Mouse (Mus musculus) liver, adult 2 months (tissue): ENCODE results near the gene Gm27029.

Source experiments
- CTCF ChIP-seq: fragments of 200-500 bp; IDR thresholded peaks from 2 replicates; pipeline ENCODE4 v1.5.1; 2011; ENCODE audit warnings: low read depth, low read length, control low read depth
- POLR2A ChIP-seq: fragments of 200-500 bp; IDR thresholded peaks from 2 replicates; pipeline ENCODE4 v1.6.1; 2011; ENCODE audit warnings: low read length, control low read depth; ENCODE audit not compliant: insufficient read depth; ENCODE audit errors: extremely low read depth

DNA sequence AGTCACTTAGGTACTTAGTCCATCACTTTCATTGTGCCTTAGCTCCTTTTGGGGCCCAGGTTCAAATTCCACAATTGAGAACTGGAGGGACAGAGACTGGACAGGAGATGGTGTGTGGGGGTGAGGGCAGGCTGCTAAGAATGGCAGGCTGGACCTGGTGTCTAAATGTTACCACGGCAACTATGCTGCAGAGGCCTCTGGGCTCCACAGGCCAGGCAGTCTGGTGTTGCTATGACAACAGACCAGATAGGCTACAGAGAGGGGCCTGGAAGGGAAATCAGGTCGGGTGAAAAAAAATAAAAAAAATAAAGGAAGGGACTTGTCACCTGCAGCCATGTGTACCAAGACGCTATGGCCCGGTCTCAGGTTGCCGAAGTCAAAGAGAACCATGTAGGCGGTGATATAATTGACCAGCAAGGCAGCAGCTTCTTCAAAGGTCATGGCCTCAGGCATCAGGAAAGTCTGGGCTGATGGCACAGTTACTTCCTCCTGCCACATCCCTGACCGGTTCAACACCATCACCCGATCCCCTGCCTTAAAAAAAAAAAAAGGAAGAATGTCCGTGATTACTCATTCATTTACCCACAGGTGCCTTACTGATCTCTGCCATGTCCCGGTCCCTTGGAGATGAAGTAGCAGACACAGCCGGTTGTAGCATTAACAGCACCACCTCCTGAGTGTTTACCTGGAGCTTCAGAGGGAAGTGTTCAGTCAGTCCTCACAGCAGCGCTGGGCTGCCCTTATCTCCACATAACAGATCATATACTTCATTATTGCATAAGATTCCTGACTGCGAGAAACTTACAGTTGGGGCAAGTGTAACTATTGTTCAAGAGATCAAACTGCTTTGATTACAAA is 38.2 kb upstream of the Gm27029 start:
- no peak for TF ChIP-seq CTCF
- no peak for TF ChIP-seq POLR2A
